ENCODE assay signal across 8 mouse cellular contexts in genomic region chr9:35360139-35361100, GRCm38 (mm10).
A peak's percentile ranks its signal among the peaks of the same experiment; 100 is the strongest.
DNase-seq lines count a peak whose midpoint lies in the region; ATAC-seq lines count a peak whose summit lies in the region.

No protein-coding gene starts in this region.

- ATAC-seq in neural tube, embryonic 11.5 days (ENCODE audit: insufficient read depth, low FRiP score, low TSS enrichment) = no peak
- peak; percentile 87 for ATAC-seq in forebrain, embryonic 15.5 days (replicated peaks)
- 0 out of 2 replicates have a peak, but pooled peaks have one; percentile 43 for ATAC-seq in hindbrain, embryonic 12.5 days (ENCODE audit: low FRiP score)
- peak; percentile 78; the same call in 1 of the 2 replicates for ATAC-seq in neural tube, embryonic 14.5 days (ENCODE audit: low read depth)
- ATAC-seq in erythroid progenitor cell, adult 5-6 weeks (replicated peaks; ENCODE audit: low FRiP score, poor library complexity, severe bottlenecking) = no peak

- peak overlapping the region; percentile 39; the same call in 1 of the 2 replicates for H3K27ac ChIP-seq in neural tube, embryonic 11.5 days (ENCODE audit: low read depth, low read length)
- H3K27ac ChIP-seq in forebrain, embryonic 15.5 days (replicated peaks) = peak overlapping the region; percentile 90
- H3K27ac ChIP-seq in hindbrain, embryonic 12.5 days = peak overlapping the region; percentile 52; the same call in 1 of the 2 replicates
- H3K27ac ChIP-seq in neural tube, embryonic 14.5 days (ENCODE audit: low read depth, low read length) = no peak overlapping the region

- no peak for DNase-seq in neural tube, embryonic 11.5 days (ENCODE audit: low spot score)
- DNase-seq in neural tube, embryonic 10.5 days (ENCODE audit: extremely low spot score, low spot score) = no peak
- peak; percentile 23 for DNase-seq in layer of hippocampus, adult 9-11 months
- no peak for DNase-seq in thymus, postnatal 0 days (ENCODE audit: low spot score)

- H3K9ac ChIP-seq in neural tube, embryonic 11.5 days (ENCODE audit: low read length) = no peak overlapping the region
- H3K9ac ChIP-seq in forebrain, embryonic 15.5 days (replicated peaks) = 0 out of 2 replicates have a peak overlapping the region, but pooled peaks have one; percentile 5
- H3K9ac ChIP-seq in hindbrain, embryonic 12.5 days = no peak overlapping the region
- H3K9ac ChIP-seq in neural tube, embryonic 14.5 days (replicated peaks; ENCODE audit: low read depth, low read length) = no peak overlapping the region

- no peak overlapping the region for H3K4me2 ChIP-seq in neural tube, embryonic 11.5 days (ENCODE audit: low read depth)
- H3K4me2 ChIP-seq in forebrain, embryonic 15.5 days (replicated peaks) = peak overlapping the region; percentile 32
- H3K4me2 ChIP-seq in hindbrain, embryonic 12.5 days (replicated peaks) = no peak overlapping the region
- H3K4me2 ChIP-seq in neural tube, embryonic 14.5 days (ENCODE audit: low read depth, low read length) = no peak overlapping the region

- WGBS in neural tube, embryonic 11.5 days = 41% methylated on average over 6 of the region's 6 CpGs
- 12% methylated on average over 6 of the region's 6 CpGs for WGBS in forebrain, embryonic 15.5 days
- WGBS in hindbrain, embryonic 12.5 days = 28% methylated on average over 6 of the region's 6 CpGs
- 29% methylated on average over 6 of the region's 6 CpGs for WGBS in neural tube, embryonic 14.5 days

- H3K4me3 ChIP-seq in neural tube, embryonic 11.5 days (ENCODE audit: low read depth, low read length) = no peak overlapping the region
- no peak overlapping the region for H3K4me3 ChIP-seq in forebrain, embryonic 15.5 days
- no peak overlapping the region for H3K4me3 ChIP-seq in hindbrain, embryonic 12.5 days
- H3K4me3 ChIP-seq in neural tube, embryonic 14.5 days (ENCODE audit: low read depth, low read length) = no peak overlapping the region

- no peaks in the 10 kb centered on the region for H3K27me3 ChIP-seq in neural tube, embryonic 11.5 days (ENCODE audit: control insufficient read depth, insufficient read depth, low read length)
- no peaks in the 10 kb centered on the region for H3K27me3 ChIP-seq in forebrain, embryonic 15.5 days
- H3K27me3 ChIP-seq in hindbrain, embryonic 12.5 days = peaks cover 14% of the 10 kb centered on the region; the same call in 1 of the 2 replicates
- no peaks in the 10 kb centered on the region for H3K27me3 ChIP-seq in neural tube, embryonic 14.5 days (ENCODE audit: control insufficient read depth, insufficient read depth, low read length)

- H3K36me3 ChIP-seq in neural tube, embryonic 11.5 days (ENCODE audit: control insufficient read depth, insufficient read depth, low read length) = no peaks in the 10 kb centered on the region
- H3K36me3 ChIP-seq in forebrain, embryonic 15.5 days = no peaks in the 10 kb centered on the region
- no peaks in the 10 kb centered on the region for H3K36me3 ChIP-seq in hindbrain, embryonic 12.5 days
- no peaks in the 10 kb centered on the region for H3K36me3 ChIP-seq in neural tube, embryonic 14.5 days (ENCODE audit: control insufficient read depth, insufficient read depth, low read length)

- peaks cover 18% of the 10 kb centered on the region for H3K4me1 ChIP-seq in neural tube, embryonic 11.5 days (ENCODE audit: control insufficient read depth, insufficient read depth, low read length)
- H3K4me1 ChIP-seq in forebrain, embryonic 15.5 days = peaks cover 50% of the 10 kb centered on the region
- H3K4me1 ChIP-seq in hindbrain, embryonic 12.5 days = peaks cover 39% of the 10 kb centered on the region
- H3K4me1 ChIP-seq in neural tube, embryonic 14.5 days (ENCODE audit: control insufficient read depth, insufficient read depth, low read length) = peaks cover 4% of the 10 kb centered on the region; the same call in 1 of the 2 replicates

- H3K9me3 ChIP-seq in neural tube, embryonic 11.5 days (ENCODE audit: control insufficient read depth, low read length) = no peaks in the 10 kb centered on the region
- no peaks in the 10 kb centered on the region for H3K9me3 ChIP-seq in forebrain, embryonic 15.5 days
- no peaks in the 10 kb centered on the region for H3K9me3 ChIP-seq in hindbrain, embryonic 12.5 days (replicated peaks)
- no peaks in the 10 kb centered on the region for H3K9me3 ChIP-seq in neural tube, embryonic 14.5 days (ENCODE audit: control insufficient read depth, low read length)

Comparison
In these comparisons a context has a peak if more than half of its experiments do, and no peak if none do; other contexts are left out.
1. ATAC-seq: peak in forebrain, embryonic 15.5 days (single experiment), hindbrain, embryonic 12.5 days (single experiment) and neural tube, embryonic 14.5 days (single experiment); none in neural tube, embryonic 11.5 days (single experiment) and erythroid progenitor cell, adult 5-6 weeks (single experiment).